11 mouse cellular contexts compared by ENCODE assay signal in genomic region chr15:36715159-36715558, GRCm38 (mm10).
DNase-seq lines count a peak whose midpoint lies in the region; ATAC-seq and TF ChIP-seq lines count a peak whose summit lies in the region.
"Had no signal": no experiment of that assay in that cellular context is flagged by ENCODE, and none has a peak within 500 bp of the region (broad histone marks: within the 10 kb centered on the region; RNA-seq: fewer than 3 reads in every experiment).

No protein-coding gene starts in this region.

- H3K27ac ChIP-seq in midbrain, embryonic 13.5 days: no peak overlapping the region
- H3K27ac ChIP-seq in midbrain, embryonic 11.5 days (ENCODE audit: low read depth, low read length): no peak overlapping the region

- WGBS in midbrain, embryonic 13.5 days: 91% methylated on average over 6 of the region's 6 CpGs
- 91% methylated on average over 6 of the region's 6 CpGs for WGBS in midbrain, embryonic 11.5 days

- no peak overlapping the region for H3ac ChIP-seq in myocyte (ENCODE audit: control insufficient read depth, insufficient read length)

- H3K27me3 ChIP-seq in midbrain, embryonic 13.5 days: no peaks in the 10 kb centered on the region
- no peaks in the 10 kb centered on the region for H3K27me3 ChIP-seq in midbrain, embryonic 11.5 days (ENCODE audit: control insufficient read depth, insufficient read depth, low read length)
- no peaks in the 10 kb centered on the region for H3K27me3 ChIP-seq in myocyte (ENCODE audit: control insufficient read depth, insufficient read depth, insufficient read length)

- no peaks in the 10 kb centered on the region for H3K36me3 ChIP-seq in midbrain, embryonic 13.5 days
- H3K36me3 ChIP-seq in midbrain, embryonic 11.5 days (ENCODE audit: control insufficient read depth, insufficient read depth, low read length): no peaks in the 10 kb centered on the region
- no peaks in the 10 kb centered on the region for H3K36me3 ChIP-seq in myocyte (ENCODE audit: control insufficient read depth, insufficient read depth)

- H3K4me2 ChIP-seq in midbrain, embryonic 13.5 days (replicated peaks): no peak overlapping the region
- H3K4me2 ChIP-seq in midbrain, embryonic 11.5 days: no peak overlapping the region
- peak overlapping the region; percentile 76 for H3K4me2 ChIP-seq in myocyte (ENCODE audit: low read depth)

- H3K4me3 ChIP-seq in midbrain, embryonic 13.5 days (replicated peaks): no peak overlapping the region
- H3K4me3 ChIP-seq in midbrain, embryonic 11.5 days (ENCODE audit: low read depth, low read length): no peak overlapping the region
- peak overlapping the region; percentile 15 for H3K4me3 ChIP-seq in myocyte

- H3K9ac ChIP-seq in midbrain, embryonic 13.5 days (replicated peaks): no peak overlapping the region
- H3K9ac ChIP-seq in midbrain, embryonic 11.5 days (ENCODE audit: low read length): no peak overlapping the region

- TF ChIP-seq POLR2A in myocyte (IDR thresholded peaks at IDR 0.05; ENCODE audit: insufficient read length, low read depth): no peak

- ATAC-seq in midbrain, embryonic 13.5 days: 0 out of 2 replicates have a peak, but pooled peaks have one; percentile 18
- no peak for ATAC-seq in midbrain, embryonic 11.5 days (ENCODE audit: low FRiP score)

- peaks cover 6% of the 10 kb centered on the region for H3K4me1 ChIP-seq in midbrain, embryonic 13.5 days (replicated peaks)
- H3K4me1 ChIP-seq in midbrain, embryonic 11.5 days (ENCODE audit: control insufficient read depth, insufficient read depth, low read length): peaks cover 4% of the 10 kb centered on the region; the same call in 1 of the 2 replicates

- no peaks in the 10 kb centered on the region for H3K79me2 ChIP-seq in myocyte (ENCODE audit: control insufficient read depth, insufficient read depth)

- H3K9me3 ChIP-seq in midbrain, embryonic 13.5 days: no peaks in the 10 kb centered on the region
- no peaks in the 10 kb centered on the region for H3K9me3 ChIP-seq in midbrain, embryonic 11.5 days (ENCODE audit: control insufficient read depth, low read length)

- DNase-seq in cerebellum, adult 9-10 months: peak; percentile 55
- DNase-seq in cerebellum, adult 11 months: no peak
- peak; percentile 15 for DNase-seq in kidney, adult 11 months
- DNase-seq in kidney, postnatal 10 days: no peak
- no peak for DNase-seq in midbrain, embryonic 11.5 days (ENCODE audit: low spot score, missing footprints)
- no peak for DNase-seq in ovary, postnatal 36 days (ENCODE audit: low spot score)
- DNase-seq: cerebellum, adult 8-10 months; embryo, embryonic 11 days; kidney, adult 8-10 months had no signal

TF ChIP-seq in myocyte, 11 proteins besides CTCF, POLR2A, EP300 and RAD21:
- TF ChIP-seq REST (IDR thresholded peaks at IDR 0.05; ENCODE audit: insufficient read depth, insufficient read length) (no peak), CEBPB (IDR thresholded peaks at IDR 0.05; ENCODE audit: insufficient read depth, poor library complexity, severe bottlenecking) (no peak), TCF3 (IDR thresholded peaks at IDR 0.05; ENCODE audit: insufficient read length, low read depth) (no peak)
TF ChIP-seq in myocyte: peak in this region for 0.

Comparison
In these comparisons a context has a peak if more than half of its experiments do, and no peak if none do; other contexts are left out.
1. DNase-seq: peak in cerebellum, adult 9-10 months (single experiment) and kidney, adult 11 months (single experiment); none in cerebellum, adult 11 months (single experiment), kidney, postnatal 10 days (single experiment), midbrain, embryonic 11.5 days (single experiment) and ovary, postnatal 36 days (single experiment).